Mouse (Mus musculus) brain, embryonic 14.5 days (tissue): Measurements from ENCODE around the gene Mypn.

ENCODE experiments used
- CTCF ChIP-seq: fragments of 200-500 bp; IDR thresholded peaks from 2 replicates; pipeline ENCODE4 v1.5.1; 2012; ENCODE audit warnings: inconsistent platforms, mild to moderate bottlenecking, moderate library complexity, borderline replicate concordance; ENCODE audit not compliant: insufficient read depth, insufficient read length; ENCODE audit errors: extremely low read depth
- POLR2A ChIP-seq: fragments of 200-500 bp; IDR thresholded peaks from 2 replicates; pipeline ENCODE4 v1.6.1; 2012; ENCODE audit warnings: mild to moderate bottlenecking, inconsistent platforms, borderline replicate concordance; ENCODE audit not compliant: poor library complexity, insufficient read depth, insufficient read length, severe bottlenecking; ENCODE audit errors: extremely low read depth

DNA sequence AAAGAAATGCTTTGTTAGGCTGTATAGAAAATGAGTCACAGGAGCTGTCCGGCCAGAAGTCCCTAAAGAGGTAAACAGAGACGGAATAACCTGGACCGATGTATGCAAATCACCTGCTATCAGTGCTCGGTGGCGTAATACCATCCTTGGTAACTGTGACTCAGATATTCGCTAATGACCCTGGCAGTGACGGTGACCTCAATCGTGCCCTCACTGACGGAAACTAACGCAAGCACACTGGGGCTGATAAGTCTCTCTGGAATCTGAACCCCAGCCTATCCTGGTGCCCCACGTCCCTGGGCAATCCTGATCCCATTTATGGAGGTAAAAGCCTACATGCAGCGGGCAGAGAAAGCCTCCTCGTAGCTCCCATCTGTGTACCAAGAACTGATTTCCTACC lies 45.6 kb downstream of the Mypn start:
- TF ChIP-seq POLR2A (no peak), CTCF (no peak)
